Mouse (Mus musculus) kidney, adult 11 months (tissue): ENCODE data around the gene Cdkn1c.

Experiments used
- DNase-seq: peaks from one replicate; pipeline ENCODE4 v3.0.0; 2022

Cdkn1c gene

GRCm38 (mm10) chr7:143473347-143474101 lies 12.7 kb upstream of the Cdkn1c start, which contains the start of gene Slc22a18:
Slc22a18 (plus strand) TSS chr7:143473736.
- DNase-seq: peak; percentile 86

DNA sequence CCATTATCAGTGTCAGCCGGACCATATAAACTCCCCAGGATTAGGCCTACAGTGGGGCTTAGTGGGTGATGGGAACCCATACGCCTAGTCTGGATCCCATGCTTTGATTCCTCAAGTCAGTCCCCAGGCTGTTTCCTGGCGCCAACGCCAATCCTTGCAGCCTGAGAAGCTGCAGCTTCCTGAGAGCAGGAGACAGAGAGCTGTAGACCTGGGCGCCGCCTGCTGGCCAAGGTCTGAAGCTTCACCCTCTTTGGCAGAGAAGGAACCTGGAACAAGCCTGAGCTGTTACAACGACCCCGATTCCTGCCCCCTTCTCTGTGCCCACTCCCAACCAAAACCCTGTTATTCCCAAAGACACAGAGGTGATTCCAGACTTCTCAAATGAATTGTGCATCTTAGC lies 9.1 kb upstream of the Cdkn1c start:
- DNase-seq: peak; percentile 63

DNA sequence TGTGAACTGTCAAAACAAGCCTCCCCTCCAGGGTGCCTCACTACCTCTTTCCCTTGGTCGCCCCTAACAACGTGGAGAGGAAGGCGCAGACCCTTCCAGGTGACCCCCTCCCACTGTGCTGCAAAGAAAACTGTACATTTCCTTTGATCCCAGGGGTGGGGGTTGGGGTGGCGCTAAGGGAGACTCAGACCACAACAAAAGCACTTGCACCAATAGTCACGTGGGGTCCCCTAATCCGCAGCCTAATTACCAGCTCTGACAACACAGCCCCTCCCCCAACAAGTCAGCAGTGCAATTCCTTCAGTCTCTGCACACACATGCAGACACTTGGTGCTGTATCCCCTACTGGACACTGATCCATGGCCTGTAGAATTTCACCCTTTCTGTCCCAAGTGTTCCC lies 6.9 kb upstream of the Cdkn1c start:
- no peak for DNase-seq

DNA sequence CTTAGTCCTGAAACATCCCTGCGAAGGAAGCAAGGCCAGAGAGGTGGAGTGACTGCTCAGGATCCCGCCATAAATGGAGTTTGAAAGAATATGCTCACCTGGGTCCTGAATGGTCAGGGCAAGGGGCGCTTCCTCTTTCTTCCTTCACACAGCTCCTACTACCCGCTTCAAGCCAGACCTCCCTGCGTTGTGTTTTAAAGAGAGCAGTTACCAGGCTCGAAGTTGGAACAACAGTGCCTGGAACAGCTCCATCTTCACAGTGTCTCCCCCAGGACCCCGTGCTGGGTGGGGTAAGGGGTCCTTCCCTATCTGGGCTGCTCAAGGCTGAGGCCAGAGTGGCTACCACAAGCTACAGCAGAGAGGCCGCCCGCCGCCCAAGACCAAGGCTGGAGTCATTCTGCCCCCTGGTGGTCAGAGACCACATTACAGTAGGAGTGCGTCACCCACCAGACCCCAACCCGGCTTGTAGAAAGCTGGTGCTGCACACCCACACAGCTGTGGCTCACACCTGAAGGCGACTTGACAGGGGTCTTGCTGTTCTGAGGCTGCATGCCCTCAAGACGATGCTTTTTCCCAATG lies 5.3 kb upstream of the Cdkn1c start:
- peak; percentile 55 for DNase-seq

DNA sequence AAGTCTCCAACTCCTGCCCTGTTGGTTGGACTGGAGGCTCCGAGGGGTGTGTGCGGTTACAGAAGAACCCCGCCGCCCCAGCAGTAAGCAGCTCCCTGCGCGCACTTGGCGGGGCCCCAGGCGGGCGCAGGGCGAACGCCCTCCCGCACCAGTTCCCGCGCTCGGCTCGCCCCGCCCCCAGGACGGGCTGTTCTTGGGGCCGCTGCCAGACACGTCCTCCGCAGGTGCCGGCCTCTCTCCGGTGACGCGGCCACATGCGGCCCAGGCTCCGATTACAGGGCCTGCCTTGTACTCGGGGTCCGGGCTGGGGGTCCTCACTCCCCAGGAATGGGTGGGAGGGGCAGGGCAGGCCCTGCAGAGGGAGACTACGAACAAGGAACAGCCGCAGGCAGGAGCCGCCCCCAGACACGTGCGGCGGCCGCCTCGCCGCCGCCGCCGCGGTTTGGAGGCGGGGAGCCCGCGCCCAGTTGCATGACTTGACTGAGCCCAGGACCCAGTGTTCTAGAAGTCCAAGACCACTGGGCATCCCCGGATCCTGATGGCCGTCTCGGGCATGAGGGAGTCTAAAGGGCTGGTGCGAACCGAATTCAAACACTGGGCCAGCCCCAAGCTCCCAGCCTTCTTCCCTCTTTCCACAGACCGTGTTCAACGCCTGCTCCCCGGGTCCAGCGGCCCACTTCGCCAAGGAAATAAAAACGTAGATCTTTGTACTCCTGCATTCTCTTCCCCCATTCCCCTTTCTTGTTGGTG lies 4.1 kb upstream of the Cdkn1c start:
- DNase-seq: no peak

DNA sequence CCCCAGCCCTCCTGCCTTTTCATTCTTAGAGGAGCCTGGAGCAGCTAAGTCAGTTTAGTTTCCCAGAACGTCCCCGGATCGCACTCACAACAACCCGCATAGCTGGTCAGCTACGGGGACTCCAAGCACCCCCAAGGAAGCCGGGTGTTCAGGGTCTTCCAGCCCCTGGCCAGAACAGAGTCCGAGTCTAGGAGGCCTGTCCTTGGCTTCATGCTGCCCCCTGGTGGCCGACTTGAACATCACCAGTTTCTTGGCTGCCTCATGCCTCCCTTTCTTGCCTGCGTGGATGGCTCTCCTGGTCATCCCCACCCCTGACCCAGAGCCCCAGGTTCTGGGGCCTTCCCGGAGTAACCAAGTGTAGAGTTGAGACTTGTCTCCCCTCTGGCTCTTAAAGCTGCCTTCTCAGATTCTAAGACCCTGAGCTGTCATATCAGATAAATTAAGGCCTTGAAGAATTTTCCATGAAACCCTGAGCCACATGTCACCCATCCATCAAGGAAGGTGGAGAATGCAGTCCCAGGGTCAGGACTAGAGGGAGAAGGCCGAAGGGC lies 3.1 kb upstream of the Cdkn1c start:
- DNase-seq: no peak

GRCm38 (mm10) chr7:143462516-143462915 lies 1.7 kb upstream of the Cdkn1c start:
- no peak for DNase-seq

- DNase-seq: no peak
These were observed 1.1 kb upstream of the Cdkn1c start for GRCm38 (mm10) chr7:143461920-143462319.

GRCm38 (mm10) chr7:143461294-143461870 lies 532 bp upstream of the Cdkn1c start:
- no peak for DNase-seq

GRCm38 (mm10) chr7:143460217-143460834 lies 524 bp downstream of the Cdkn1c start:
- no peak for DNase-seq

DNA sequence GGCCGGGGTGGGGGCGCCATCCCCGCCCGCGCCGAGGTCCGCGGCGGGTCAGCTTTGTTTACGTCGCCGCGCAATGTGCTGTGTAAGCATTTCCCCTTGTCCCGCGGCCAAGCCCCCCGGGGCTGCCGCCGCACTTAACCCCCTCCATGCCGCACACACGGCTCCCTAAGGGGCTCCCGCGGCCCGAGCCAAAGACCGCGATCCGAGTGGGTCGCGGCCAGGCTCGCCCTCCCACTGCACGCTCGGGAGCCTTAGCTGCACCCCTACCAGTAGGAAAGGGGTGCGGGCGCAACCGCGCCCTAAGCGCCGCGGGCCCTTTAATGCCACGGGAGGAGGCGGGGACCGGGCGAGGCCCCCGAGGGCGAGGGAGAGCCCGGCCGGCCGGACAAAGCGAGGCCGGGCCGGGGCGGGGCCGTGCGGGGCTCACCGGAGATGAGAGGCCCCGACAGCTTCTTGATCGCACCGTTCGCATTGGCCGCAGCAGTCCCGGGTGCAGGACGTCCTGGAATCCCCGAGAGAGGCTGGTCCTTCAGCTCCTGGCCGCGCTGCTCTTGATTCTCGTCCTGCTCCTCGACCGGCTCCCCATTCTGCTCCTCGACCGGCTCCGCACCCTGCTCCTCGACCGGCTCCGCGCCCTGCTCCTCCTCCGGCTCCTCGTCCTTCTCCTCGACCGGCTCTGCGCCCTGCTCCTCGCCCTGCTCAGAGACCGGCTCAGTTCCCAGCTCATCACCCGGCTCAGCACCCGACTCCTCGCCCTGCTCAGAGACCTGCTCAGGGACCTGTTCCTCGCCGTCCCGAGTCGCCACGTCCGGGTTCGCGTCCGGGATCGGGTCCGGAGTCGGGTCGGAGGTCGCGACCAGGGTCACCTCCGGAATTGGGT lies 1.3 kb downstream of the Cdkn1c start:
- no peak for DNase-seq

DNA sequence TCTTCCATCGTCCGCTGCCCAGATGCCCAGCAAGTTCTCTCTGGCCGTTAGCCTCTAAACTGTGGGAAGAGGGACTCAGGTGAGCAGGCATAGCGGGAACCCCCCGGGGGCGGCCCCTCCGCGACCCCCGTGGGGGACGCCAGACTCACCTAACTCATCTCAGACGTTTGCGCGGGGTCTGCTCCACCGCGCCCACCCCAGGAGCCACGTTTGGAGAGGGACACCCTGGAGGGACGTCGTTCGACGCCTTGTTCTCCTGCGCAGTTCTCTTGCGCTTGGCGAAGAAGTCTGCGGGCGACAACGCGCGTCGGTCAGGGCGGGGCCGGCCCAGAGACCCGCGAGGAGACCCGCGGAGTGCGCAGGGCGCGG lies 1.9 kb downstream of the Cdkn1c start:
- DNase-seq: no peak

DNA sequence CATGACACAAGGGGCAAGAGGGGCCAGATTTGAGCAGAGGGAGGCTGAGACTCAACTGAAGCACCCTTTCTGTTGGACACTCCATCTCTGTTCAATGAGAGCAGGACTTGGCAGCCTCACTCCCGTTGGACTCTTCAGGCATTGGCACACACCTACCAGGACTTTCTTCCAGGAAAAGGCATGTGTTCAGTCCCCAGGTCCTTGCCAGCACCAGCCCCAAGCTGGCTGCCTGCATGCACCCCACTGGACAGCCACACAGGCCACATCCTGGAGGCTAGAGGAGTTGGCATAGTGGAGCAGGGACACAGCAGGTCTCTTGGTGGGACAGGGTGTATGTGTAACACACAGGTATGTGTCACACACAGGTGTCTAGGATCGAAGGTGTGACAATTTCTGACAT lies 13.7 kb downstream of the Cdkn1c start:
- no peak for DNase-seq

- DNase-seq: no peak
These were observed 15.0 kb downstream of the Cdkn1c start for GRCm38 (mm10) chr7:143445651-143446460.

DNA sequence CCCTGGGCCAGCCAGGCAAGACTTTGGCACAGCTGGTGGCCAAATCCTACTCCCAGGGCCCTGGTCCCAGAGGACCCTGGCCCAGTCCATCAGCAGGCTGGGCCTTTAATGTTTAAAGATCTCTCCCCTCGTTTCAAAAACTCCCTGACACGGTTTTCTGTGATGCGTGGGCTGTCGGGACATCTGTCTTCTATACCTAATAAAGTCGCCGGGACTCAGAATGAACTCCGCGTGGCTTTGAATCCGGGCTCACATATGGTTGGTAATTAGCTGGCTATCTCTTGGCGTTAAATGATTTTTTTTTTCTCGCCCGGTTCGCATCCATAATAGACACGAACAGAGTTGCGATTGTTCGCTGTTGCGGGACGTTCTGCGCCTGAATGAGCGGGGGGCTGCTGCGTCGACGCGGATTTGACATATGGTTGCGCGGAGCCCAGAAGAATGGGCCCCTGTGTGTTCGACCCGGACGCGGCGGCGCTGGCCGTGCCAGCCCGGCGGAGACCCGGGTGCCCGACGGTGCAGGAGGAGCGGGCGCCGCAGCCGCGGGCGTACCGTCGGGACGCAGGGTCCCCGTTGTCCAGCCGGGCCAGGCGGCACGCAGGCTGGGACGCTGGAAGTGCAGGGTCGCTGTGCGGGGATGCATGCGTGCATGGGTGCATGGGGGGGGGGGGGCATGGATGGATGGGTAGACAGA lies 15.7 kb downstream of the Cdkn1c start:
- no peak for DNase-seq

DNA sequence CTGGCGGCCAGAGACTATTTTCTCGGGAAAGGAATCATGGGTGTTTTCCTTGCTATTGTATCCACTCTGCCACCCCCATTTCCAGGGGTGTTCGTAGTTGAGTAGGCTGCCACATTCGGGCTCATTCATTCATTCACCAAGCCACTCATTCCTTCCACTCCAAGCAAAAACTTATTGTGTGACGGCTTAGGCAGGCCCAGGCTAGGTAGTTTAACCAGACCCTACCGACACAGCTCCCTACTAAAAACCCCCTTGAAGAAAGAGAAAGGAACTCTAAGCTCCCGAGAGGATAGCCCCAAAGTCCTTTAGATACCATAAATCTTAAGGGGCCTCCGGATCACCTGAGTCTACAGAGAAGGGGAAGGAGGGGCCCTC lies 16.3 kb downstream of the Cdkn1c start:
- DNase-seq: no peak

DNA sequence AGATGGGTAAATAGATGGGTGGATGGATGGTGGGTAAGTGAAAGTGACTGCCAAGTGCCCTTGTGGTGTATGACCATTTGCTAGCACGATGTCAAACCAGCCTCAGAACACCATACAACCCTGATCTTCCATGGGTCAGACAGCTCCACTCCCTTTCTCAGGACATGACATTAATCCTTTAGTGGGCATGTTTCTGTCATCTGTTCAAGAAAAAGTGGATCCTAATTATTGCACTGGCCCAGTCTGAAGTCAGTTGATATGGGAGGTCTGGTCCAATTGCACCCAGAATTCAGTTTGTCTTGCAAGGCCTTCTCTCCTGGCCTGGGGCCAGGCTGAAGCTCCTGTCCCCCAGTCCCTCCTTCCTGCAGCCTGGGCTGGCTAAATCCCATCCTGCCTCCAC lies 21.9 kb downstream of the Cdkn1c start:
- no peak for DNase-seq

GRCm38 (mm10) chr7:143437894-143438581 lies 22.8 kb downstream of the Cdkn1c start:
- no peak for DNase-seq

GRCm38 (mm10) chr7:143437231-143437893 lies 23.5 kb downstream of the Cdkn1c start:
- no peak for DNase-seq
